Mouse (Mus musculus): ENCODE results near the gene Sp7. TPM values are rescaled to one million over a fixed set of nuclear protein-coding genes. Genes with fewer than 3 reads are reported as not detected.

The Sp7 gene
- total RNA-seq, 2 experiments from 2014 or later, result 0.10 TPM; not detected in 1

GRCm38 (mm10) chr15:102392520-102392919 lies 25.5 kb upstream of the Sp7 start:
- no peak for DNase-seq (ENCODE audit: low spot score in 2 of 2)

- no peak for DNase-seq (ENCODE audit: low spot score in 2 of 2)
Observed at GRCm38 (mm10) chr15:102388942-102389341, 22.0 kb upstream of the Sp7 start.

GRCm38 (mm10) chr15:102386640-102387039 lies 19.7 kb upstream of the Sp7 start:
- DNase-seq (ENCODE audit: low spot score in 2 of 2), result no peak

GRCm38 (mm10) chr15:102383671-102384070 lies 16.7 kb upstream of the Sp7 start:
- no peak for DNase-seq (ENCODE audit: low spot score in 2 of 2)

GRCm38 (mm10) chr15:102381575-102381974 lies 14.6 kb upstream of the Sp7 start:
- peak; percentile 86 to 91 for DNase-seq (ENCODE audit: low spot score in 2 of 2)

GRCm38 (mm10) chr15:102377810-102378262 lies 10.9 kb upstream of the Sp7 start:
- peak; percentile 29 to 51 for DNase-seq (ENCODE audit: low spot score in 2 of 2)

GRCm38 (mm10) chr15:102377163-102377543 lies 10.2 kb upstream of the Sp7 start:
- DNase-seq (ENCODE audit: low spot score in 2 of 2), result peak; percentile 81 to 91

GRCm38 (mm10) chr15:102376453-102377162 lies 9.6 kb upstream of the Sp7 start:
- peak; percentile 57 to 65 for DNase-seq (ENCODE audit: low spot score in 2 of 2)

- DNase-seq (ENCODE audit: low spot score in 2 of 2), result no peak
Observed at GRCm38 (mm10) chr15:102370727-102371126, 3.7 kb upstream of the Sp7 start.

GRCm38 (mm10) chr15:102369972-102370371 lies 3.0 kb upstream of the Sp7 start:
- DNase-seq (ENCODE audit: low spot score in 2 of 2), result no peak

GRCm38 (mm10) chr15:102366238-102366637 lies 744 bp downstream of the Sp7 start:
- DNase-seq (ENCODE audit: low spot score in 2 of 2), result no peak

- no peak for DNase-seq (ENCODE audit: low spot score in 2 of 2)
Observed at GRCm38 (mm10) chr15:102364678-102365077, 2.3 kb downstream of the Sp7 start.

GRCm38 (mm10) chr15:102362648-102363047 lies 4.3 kb downstream of the Sp7 start:
- DNase-seq (ENCODE audit: low spot score in 2 of 2), result no peak

- no peak for DNase-seq (ENCODE audit: low spot score in 2 of 2)
Observed at GRCm38 (mm10) chr15:102358834-102359233, 8.1 kb downstream of the Sp7 start.

- no peak for DNase-seq (ENCODE audit: low spot score in 2 of 2)
Observed at GRCm38 (mm10) chr15:102358126-102358525, 8.9 kb downstream of the Sp7 start.

- no peak for DNase-seq (ENCODE audit: low spot score in 2 of 2)
Observed at GRCm38 (mm10) chr15:102356501-102357325, 10.3 kb downstream of the Sp7 start.

GRCm38 (mm10) chr15:102355871-102356441 lies 11.0 kb downstream of the Sp7 start:
- no peak for DNase-seq (ENCODE audit: low spot score in 2 of 2)

- peak; percentile 28 to 51 for DNase-seq (ENCODE audit: low spot score in 2 of 2)
Observed at GRCm38 (mm10) chr15:102355134-102355870, 11.7 kb downstream of the Sp7 start.

- DNase-seq (ENCODE audit: low spot score in 2 of 2), result no peak
Observed at GRCm38 (mm10) chr15:102353986-102354385, 13.0 kb downstream of the Sp7 start.

GRCm38 (mm10) chr15:102352177-102352576 lies 14.8 kb downstream of the Sp7 start:
- no peak for DNase-seq (ENCODE audit: low spot score in 2 of 2)

GRCm38 (mm10) chr15:102350942-102351291 lies 16.1 kb downstream of the Sp7 start:
- no peak for DNase-seq (ENCODE audit: low spot score in 2 of 2)
